Mouse (Mus musculus): Measurements from ENCODE around the gene Nos1ap.

Nos1ap gene

DNA sequence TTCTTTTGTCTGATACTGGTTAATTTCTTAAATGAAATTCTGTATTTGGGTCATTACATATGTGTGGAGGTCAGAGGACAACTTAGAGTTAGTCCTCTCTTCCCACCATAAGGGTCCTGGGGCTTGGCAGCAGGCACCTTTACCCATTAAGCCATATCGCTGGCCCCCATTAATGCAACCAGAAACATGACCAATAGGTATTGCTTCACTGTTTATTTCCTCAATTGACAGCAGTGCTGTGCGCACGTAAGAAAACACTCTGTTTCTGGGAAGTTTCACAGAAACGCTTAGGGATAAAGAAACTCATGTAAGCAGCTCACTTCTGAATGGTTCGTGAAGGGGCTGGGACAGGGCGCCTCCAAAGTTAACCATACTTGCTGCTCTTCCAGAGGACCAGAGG lies 44.4 kb downstream of the Nos1ap start:
- DNase-seq: no peak

DNA sequence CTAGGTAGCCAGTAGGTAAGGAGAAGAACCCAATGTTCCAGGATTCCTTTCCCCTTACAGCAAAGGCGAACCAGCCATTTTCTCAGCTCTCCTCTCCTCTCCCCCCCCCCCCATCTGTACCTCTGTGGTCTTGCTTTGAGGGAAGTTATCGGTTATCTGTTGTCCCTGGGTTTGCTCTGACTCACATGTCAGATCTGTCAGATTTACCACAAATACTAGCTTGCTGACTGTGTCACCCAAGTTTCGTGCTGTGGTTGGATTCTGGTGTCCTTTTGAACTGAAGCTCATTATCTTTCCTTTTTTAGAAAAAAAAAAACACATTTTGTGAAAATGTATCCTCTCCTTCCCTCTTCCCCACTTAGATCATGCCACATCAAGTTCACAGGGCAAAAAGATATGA lies 50.2 kb downstream of the Nos1ap start:
- no peak for DNase-seq

DNA sequence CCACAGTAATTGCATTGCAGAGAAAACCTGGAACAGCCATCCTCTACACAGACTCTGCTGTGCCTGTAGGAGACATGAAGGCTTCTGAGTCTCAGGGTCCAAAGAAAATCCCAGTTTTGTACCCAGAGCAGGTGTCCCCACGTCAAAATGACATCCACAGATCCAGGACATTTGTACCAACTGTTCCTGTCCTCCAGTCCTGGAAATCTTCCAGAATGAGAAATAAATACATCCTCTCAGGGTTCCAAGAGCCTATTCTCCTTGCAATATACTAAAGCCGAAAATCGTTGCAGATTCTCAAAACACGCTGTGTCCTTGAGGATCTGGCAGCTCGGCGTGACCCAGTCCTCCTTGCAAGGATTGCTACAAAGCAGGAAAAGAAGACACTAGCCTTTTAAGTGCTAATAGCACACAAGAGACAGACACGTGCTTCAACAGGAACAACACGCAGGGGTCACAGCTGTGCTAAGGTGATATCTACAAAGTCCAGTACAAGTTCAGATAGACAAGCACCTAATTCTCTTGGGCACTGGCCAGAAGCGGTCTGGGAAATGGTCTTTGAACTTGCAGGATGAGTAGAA lies 51.1 kb downstream of the Nos1ap start:
- DNase-seq: peak; percentile 90

DNA sequence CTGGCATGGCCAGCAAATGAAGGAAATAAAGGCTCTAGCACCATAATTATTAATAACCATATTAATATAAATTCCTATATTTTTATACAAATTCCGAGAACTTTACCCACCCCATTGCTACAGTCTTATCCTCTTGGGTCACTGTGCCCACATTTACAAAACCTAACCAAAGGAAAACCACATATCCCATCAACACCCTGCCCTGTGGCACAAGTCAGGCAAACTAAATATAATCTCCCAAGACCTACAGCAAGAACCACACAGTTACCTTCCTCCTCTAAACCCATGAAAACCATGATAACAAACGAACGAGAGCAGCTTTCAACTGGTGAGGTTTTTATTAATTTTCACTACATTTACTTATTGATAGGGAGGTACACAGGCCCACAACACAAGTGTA lies 53.3 kb downstream of the Nos1ap start:
- no peak for DNase-seq

DNA sequence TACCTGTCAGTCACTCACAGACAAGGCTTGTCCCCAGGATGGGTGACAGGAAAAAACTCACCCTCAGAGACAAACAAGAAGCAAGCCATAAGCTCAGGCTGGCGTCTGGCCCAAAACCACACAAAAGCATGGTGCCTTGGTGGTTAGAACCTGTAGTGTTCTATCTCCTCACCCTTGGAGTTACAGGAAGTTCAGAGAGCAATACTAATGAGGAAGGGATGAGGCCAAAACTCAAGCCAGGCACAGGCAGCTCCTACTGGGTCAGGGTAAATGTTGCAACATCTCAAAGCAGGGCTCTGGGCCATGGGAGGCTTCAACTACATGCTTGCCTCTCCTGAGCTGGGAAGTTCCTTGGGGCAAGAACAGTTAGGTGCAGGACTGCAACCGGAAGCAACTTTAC lies 54.4 kb downstream of the Nos1ap start:
- peak; percentile 35 for DNase-seq

DNA sequence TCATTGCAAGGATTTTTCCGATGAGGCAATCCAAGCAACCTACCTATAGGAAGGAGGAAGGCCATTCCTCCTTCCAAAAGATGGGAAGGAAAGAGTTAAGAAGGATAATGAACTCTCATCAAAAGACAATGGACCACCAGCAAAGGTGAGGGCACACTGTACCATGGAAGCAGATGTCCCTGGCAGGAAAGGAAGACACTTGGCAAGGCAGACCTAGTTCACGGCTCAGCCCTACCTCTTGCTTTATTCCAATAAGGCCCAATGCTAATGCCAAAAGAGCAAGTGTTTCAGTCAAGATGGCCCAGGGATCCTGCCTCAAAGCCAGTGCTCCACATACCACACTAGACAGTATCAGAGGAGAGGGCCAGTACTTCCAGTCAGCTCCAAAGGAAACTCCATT lies 58.4 kb downstream of the Nos1ap start:
- DNase-seq: no peak

DNA sequence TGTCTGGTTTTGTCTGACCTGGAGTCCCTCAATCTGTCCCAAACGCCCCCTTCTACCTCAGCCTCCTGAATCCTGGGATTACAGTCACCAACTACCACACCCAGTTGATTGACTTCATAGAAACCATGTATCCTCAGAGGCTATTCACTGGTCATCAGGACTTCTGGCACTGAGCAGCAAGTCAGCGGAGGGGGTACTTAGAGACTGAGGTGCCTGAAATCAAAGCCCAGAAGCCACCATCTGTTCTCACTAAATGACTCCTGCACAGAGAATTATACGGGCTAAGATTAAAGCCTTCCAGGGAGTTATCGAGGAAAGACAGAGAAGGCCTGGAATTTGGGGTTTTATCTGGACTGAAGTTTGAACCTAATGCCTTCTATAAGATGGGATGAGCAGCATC lies 59.2 kb downstream of the Nos1ap start:
- no peak for DNase-seq

DNA sequence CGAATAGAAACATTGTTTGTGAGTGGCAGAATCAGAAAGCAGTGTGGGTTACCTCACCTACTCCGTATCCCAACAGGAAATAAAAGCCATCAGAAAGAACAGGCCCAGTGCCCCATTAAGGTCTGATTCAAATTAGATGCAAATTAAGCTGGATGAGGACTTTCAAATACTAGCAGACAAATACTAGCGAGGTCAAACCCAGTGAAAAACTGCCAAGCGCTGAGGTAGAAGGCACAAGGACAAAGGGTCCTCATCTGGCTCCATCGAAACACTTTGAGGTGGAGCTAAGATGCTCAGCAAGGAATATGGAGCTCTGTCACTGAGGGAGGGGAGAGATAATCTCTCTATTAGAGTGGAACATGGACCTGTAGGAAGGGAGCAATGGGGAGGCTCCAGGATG lies 66.8 kb downstream of the Nos1ap start:
- no peak for DNase-seq

DNA sequence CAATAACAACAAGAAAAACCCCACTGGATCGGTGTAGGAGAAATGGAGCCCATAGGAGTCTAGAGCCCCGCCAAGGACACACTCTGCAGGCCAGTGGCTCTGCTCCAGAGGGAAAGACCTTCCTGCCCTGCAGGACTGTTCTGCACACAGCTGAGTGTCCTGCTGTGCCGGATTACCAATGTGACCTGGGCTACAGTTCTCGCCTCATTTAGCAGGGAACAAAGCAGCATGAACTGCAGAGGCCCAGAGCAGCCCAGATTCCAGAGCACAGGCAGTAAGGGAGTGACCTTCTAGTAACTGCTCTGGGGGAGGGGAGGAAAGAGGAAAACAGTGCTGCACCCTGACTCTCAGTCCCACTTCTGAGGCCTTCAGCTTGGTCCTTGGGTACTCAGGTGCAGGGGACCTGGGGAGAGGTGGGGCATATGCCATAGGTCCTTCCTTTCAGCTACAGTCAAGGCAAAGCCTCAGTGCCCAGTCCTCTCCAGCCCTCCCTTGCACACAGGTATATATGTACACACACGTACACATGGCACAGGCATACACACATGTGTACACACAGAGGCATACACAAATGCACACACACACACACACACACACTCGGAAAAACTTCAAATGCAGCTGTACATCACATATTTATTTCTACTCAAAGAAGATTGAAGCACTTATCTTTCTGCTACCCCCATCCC lies 68.0 kb downstream of the Nos1ap start:
- DNase-seq: peak; percentile 90

DNA sequence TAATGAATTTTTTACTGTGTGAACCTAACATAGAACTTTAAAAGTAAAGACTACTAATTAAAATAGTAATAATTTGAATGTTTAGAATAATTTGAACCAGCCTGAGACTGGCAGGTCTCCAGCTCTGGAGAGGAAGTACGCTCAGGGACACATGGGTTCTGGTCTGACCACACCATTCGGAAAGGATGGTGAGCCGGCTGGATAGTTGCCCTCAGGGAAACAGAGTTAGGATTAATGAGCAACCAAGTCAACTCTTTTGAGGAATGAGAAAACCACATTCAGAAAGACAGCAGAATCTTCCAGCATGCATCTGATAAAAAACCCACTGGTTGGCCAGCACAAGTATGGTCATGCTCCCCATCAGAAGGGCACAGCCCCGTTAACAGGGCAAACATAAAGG lies 69.5 kb downstream of the Nos1ap start:
- DNase-seq: peak; percentile 47

DNA sequence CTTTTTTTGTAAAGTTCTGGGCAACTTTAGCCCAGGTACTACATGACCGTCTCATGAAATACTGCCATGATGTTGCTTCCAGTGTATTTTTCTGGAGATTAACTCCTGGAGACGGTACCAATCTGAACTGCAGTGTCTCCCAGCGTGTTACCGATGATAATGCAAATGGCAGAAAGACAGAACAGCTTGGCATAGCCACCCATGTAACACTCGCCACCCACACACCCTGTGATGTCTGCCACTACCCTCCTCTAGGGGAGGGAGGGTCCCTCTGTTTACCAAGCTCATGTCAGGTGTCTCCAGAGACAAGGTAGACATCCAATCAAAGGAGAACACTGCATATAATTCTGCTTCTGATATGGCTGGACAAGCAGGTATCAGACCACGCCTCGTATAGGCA lies 70.0 kb downstream of the Nos1ap start:
- DNase-seq: no peak

DNA sequence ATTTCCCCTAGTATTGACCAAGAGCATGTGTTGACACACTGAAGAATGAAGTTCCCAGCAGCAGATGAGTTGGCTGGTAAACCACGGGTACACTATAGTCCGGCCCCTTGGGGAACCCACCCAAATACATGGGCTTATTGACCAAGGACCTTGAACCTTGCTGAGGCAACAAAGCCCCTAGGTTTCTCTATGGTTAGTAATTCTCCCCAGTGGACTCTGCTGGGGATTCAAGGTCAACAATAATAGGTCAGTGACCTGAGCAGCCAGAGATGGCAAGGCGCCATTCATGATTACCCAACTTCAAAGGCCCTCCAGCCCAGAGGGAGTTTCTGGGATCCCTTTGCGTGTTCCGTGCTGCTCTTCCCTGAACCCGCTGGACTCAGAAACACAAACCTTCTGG lies 73.5 kb downstream of the Nos1ap start:
- DNase-seq: peak; percentile 81

DNA sequence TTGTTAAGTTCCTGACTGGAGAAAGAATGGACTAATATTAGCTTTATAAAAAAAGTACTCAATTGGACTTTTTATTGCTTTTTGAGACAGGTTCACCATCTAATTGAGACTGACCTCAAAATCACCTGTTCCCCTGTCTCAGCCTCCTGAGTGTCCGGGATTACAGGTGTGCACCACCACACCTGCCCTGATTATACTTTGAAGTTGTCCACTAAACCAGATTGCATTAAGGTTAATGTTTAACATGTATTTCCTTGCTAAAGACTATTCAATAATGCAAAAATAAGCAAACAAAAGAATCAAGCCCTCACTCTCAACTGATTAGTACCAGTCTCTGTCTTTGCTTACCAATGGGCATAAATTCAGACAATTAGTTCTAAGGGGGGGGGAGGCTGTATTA lies 74.2 kb downstream of the Nos1ap start:
- no peak for DNase-seq

DNA sequence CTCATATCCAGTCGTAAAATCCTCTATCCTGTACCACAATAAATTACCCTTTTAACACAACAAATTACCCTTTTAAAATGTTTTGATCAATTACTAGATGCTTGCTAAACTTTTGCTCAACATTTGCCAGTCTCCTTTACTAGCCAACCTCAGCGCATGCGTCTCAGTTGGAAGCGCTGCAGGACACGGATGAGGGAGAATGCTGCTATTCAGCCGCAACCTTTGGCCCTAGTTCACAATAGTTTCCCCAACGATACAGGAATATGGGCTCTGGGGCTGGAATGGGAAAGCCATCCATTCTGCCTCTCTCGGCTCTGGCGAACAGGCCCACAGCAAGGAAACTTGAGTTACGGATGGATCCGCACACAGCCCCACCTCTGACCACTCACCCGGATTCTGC lies 75.4 kb downstream of the Nos1ap start:
- DNase-seq: peak; percentile 66

DNA sequence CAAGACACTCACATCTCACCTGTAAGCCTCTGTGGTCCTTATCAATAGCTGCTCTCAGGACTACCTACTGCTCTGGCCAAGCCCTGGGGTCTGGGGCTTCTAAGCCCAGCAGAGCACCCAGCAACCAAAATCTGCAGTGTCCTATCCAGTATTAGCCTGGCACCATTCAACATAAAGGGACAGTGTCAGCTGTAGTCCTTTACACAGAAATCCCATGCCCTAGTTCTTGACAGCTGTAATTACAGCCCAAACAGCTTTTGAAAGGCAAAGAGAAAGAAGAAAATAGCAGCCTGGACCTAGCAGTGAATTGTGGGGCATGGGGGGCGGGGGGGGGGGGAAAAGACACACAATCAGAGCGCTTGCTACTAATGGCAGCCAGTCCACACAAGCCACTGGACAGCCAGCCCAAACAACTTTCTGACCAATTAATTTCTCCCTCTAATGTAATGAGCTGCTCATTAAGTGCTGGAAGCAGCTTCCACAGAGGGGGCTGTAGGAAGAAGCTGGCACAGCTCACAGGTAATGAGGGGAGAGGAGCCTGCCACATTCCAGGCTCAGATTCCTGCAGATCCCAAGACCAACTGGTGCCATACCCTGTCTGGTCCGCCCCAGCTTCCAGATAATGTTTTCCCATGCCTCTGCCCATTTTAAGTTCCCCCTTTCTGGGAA lies 77.1 kb downstream of the Nos1ap start:
- DNase-seq: no peak

DNA sequence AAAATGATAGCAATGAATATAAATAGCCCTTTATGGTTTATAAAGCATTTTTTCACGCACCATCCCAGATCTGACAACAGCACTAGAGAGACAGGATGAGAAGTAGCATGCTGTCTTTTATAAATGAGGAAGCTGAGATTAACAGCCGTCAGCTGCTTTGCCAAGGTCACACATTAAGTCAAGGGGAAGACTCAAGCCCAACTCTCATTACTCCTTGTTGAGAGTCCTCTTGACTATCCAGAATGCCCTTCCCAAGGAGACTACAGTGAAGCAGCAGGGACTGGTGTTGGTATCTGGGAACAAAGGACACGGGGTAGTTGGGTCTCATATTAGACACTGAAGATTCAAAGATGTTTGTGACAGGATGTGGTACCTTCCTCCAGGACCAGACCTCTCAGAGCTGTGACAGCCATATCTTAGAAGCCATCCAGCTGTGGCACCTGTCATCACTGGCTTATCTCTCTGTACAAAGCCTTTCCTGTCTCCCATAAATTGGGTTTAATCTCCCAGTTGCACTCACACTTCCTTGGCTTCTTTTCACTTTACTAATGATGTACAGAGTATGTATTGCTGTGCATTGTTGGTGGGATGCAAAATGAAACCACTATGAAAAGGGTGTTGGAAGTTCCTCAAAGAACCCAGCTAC lies 78.9 kb downstream of the Nos1ap start:
- DNase-seq: no peak

DNA sequence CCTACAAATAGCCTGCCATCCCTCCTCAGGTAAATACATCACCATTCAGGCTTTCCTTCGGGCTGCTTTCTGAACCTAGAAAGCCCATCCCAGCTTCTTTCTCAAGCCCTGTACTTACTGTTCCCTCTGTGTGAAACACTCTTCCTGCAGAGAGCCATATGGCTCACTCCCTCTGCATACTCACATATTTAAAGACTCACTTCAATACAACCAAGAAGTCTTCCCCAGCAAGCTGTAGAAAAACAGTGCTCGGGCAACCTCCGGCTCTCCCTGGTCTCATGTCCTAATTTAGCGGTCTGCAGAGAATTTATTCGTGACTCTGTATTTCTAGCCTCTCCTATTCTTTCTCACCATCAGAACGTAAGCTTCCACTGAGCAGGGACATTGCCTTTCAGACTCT lies 83.4 kb downstream of the Nos1ap start:
- no peak for DNase-seq

DNA sequence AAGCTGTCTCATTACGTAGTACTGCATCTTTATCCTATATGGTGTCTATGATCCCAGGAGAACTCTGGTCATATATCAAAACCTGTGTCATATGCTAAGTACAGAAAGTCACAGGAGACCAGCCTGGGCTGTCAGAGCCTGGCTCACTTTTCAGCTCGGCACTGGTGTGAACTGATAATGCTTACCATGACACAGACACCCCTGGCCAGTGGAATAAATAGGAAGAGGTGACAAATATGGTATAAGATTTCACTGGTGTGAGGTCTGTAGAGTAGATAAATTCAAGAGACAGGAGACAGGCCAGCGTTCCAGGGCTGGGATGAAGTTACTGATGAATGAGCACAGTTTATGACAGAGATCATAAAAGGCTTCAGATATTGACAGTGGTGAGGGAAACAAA lies 84.6 kb downstream of the Nos1ap start:
- no peak for DNase-seq

DNA sequence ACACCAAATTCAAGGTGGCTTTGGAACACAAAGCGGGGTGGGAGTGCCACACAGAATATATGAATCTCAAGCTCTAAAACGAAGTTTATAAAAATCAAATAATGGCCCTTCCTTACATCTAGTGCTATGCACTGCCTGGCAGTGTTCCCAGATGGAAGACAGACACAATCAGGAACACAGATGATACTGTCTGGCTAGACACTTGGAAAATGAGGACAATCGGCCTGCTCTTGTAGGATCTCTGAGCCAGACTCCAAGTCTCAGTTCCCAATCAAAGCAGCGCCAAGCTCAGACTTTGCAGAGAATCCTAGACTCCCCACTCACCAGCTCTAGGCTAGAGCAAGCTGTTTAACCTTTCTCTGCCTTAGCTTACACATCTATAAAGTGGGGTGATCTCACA lies 85.3 kb downstream of the Nos1ap start:
- no peak for DNase-seq

DNA sequence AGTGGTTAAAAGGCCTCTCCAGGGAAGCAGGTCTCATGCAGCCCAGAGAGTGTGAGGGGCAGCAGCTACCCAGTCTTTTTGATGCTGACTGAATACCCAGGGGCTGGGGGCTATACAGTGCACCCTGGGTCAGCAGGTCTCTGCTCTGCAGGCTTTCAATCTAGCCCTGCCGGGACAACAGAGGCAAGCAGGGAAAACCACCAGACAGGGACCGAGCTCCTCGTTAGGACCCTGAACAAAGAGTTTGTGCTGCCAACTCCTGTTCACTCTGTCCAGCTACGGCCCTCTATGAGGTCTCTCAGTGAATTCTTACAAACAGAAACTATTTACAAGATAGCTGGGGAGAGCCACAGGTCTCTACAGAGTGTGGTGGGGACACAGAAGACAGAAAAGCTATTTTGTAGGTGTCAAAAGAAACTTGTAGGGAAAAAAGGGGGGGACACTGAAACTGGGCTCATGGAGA lies 86.4 kb downstream of the Nos1ap start:
- DNase-seq: no peak

DNA sequence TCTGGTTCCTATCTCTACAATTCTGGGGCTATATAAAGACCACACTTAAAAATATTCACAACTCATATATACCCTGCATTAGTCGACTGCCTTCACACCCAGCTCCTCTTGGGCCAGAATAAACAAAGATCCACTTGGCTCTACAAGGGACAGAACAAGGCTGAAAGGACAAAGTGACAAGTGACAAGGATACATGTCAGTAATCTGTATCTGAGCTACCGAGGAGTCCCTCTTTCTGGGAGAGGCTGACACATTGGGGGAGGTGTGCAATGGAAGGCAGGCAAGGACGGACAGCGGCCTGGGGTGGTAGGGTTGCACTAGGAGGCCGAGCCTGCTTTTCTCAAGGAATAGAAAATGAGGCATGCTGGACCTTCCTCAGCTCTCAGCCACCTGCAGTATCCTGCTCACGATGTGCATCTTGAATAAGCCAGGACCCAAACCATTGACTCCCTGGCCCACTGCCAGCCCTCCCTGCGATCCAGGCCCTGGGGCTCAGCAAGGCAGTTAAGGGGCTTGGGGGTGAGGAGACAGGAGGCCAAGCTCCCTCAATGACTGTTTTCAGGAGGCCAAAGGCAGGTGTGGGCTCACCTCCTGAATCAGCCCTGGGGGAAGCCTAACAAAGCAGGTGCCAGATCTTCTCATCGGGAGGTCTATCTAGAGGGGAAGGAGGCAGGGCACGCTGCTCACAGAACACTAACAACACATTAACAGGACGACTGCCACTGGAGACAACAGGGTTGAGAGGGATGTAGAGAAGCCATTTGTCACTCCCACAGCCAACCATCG lies 87.0 kb downstream of the Nos1ap start:
- no peak for DNase-seq

DNA sequence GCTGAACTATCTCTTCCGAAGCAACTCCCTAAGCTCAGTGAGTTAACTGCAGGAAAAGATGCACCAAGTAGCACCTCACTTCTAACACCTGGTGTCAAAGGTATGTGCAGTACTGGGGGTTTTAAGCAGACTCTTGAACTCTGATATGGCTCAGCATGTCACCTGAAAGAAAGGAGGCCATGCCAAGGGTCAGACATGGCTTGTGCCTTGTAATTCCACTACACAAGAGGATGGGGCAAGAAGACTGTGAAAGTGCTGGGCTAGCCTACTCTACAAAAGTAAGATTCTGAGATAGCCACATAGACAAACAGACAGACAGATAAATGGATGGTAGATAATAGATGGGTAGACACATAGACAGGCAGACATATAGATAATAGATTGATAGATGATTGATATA lies 87.7 kb downstream of the Nos1ap start:
- no peak for DNase-seq

DNA sequence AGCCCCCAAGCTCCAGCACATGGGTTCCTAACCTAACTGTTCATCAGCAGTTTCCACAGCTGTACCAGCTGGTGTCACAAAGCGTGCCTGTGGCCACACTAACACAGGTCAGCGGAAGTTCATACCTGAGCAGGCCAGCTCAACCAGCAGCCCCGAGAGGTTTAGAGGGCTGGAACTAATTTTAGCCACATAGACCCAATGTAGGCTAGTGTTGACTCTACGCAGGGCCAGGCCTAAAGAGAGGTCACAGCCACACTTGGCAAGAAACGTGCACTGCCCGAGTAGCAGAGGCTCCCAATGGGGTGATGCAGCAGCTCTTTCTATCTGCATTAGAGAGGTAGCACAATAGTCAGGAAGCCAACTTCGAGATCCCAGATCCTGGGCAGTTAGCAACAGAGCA lies 88.1 kb downstream of the Nos1ap start:
- no peak for DNase-seq
